In the genomic region with DNA sequence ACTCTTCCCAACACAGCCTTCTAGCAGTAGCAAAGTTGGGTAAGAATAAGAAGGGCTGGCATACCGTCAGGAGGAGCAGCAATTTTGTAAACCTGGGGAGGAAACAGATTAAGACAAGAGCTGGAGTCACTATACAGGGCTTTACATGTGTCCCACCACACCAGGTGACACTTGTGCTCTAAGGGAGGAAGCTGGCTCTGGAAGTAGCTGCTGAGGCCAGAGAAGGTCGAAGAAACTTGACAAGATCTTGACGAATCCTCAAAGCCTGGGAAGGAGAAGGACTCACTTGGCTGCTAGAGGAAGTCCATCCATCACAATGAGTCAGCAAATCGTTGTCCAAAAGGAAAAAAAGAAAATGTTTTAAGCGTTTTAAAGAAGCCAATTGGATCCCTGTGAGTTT, we compare ENCODE assay signal across 10 mouse cellular contexts. TPM values are rescaled to one million over a fixed set of nuclear protein-coding genes. Genes with fewer than 3 reads are reported as not detected.
A peak's percentile ranks its signal among the peaks of the same experiment; 100 is the strongest.
DNase-seq lines count a peak whose midpoint lies in the region; ATAC-seq and TF ChIP-seq lines count a peak whose summit lies in the region.
"Had no signal": no experiment of that assay in that cellular context is flagged by ENCODE, and none has a peak within 500 bp of the region (broad histone marks: within the 10 kb centered on the region; RNA-seq: fewer than 3 reads in every experiment).

No protein-coding gene starts in this region.

- DNase-seq in CH12.LX (ENCODE audit: extremely low read depth), result no peak
- DNase-seq in liver, postnatal 0 days, result no peak
- no peak for DNase-seq in MN1 (ENCODE audit: low spot score)
- no peak for DNase-seq in adipocyte (ENCODE audit: low spot score)
- DNase-seq: gastrocnemius, postnatal 10 days; kidney, adult 9 months; left cerebral cortex, postnatal 4 days had no signal

- dilution Hi-C loops in CH12.LX (cut with MboI; ENCODE audit: extremely low pct_ligation_motif_present, extremely low pct_unique_long_range_greater_than_20kb, low sequenced_read_pairs), result no loop called here

- no peak overlapping the region for H3K9ac ChIP-seq in hindbrain, embryonic 13.5 days
- no peak overlapping the region for H3K9ac ChIP-seq in hindbrain, embryonic 12.5 days
- H3K9ac ChIP-seq in CH12.LX (ENCODE audit: insufficient read depth, low read depth), result peak overlapping the region; percentile 82; the same call in 1 of the 2 replicates
- H3K9ac ChIP-seq in liver, postnatal 0 days (replicated peaks), result no peak overlapping the region

- TF ChIP-seq CTCF in CH12.LX (conservative IDR thresholded peaks at IDR 0.05 in 1 of 2, IDR thresholded peaks at IDR 0.05 in 1 of 2; ENCODE audit: low read depth in 2 of 2, low read length in 2 of 2), result no peak
- no peak for TF ChIP-seq CTCF in liver, postnatal 0 days (IDR thresholded peaks at IDR 0.05; ENCODE audit: low read depth)

- no peaks in the 10 kb centered on the region for H3K9me3 ChIP-seq in hindbrain, embryonic 13.5 days
- H3K9me3 ChIP-seq in hindbrain, embryonic 12.5 days (replicated peaks), result no peaks in the 10 kb centered on the region
- H3K9me3 ChIP-seq in CH12.LX (replicated peaks; ENCODE audit: low read length), result no peaks in the 10 kb centered on the region
- no peaks in the 10 kb centered on the region for H3K9me3 ChIP-seq in liver, postnatal 0 days (ENCODE audit: low read length)

- peaks cover 37% of the 10 kb centered on the region for H3K4me1 ChIP-seq in hindbrain, embryonic 13.5 days (replicated peaks)
- peaks cover 34% of the 10 kb centered on the region for H3K4me1 ChIP-seq in hindbrain, embryonic 12.5 days
- H3K4me1 ChIP-seq in CH12.LX (ENCODE audit: control insufficient read depth in 1 of 2, insufficient read depth in 2 of 2), result peaks cover 6 to 48% of the 10 kb centered on the region in 2 experiments; a peak in 3 of 4 replicates
- H3K4me1 ChIP-seq in brown adipose tissue, adult 24 weeks (ENCODE audit: control insufficient read depth, insufficient read depth, insufficient read length, low read length), result peaks cover 12% of the 10 kb centered on the region
- H3K4me1 ChIP-seq in liver, postnatal 0 days (ENCODE audit: insufficient read depth), result peaks cover 31% of the 10 kb centered on the region

- TF ChIP-seq POLR2A in CH12.LX (IDR thresholded peaks at IDR 0.05; ENCODE audit: low read depth, low read length), result no peak

- peaks cover 11% of the 10 kb centered on the region for H3K36me3 ChIP-seq in hindbrain, embryonic 13.5 days
- H3K36me3 ChIP-seq in hindbrain, embryonic 12.5 days, result peaks cover 8% of the 10 kb centered on the region
- peaks cover 9 to 24% of the 10 kb centered on the region in 2 experiments for H3K36me3 ChIP-seq in CH12.LX (replicated peaks in 1 of 2; ENCODE audit: control insufficient read depth in 1 of 2, insufficient read depth in 1 of 2, low read length in 1 of 2)
- H3K36me3 ChIP-seq in liver, postnatal 0 days (replicated peaks; ENCODE audit: insufficient read depth, low read length), result no peaks in the 10 kb centered on the region; the same call in none of the 2 replicates

- 86% methylated on average over 5 of the region's 5 CpGs for WGBS in hindbrain, embryonic 13.5 days
- WGBS in hindbrain, embryonic 12.5 days, result 86% methylated on average over 5 of the region's 5 CpGs
- WGBS in liver, postnatal 0 days (ENCODE audit: insufficient replicate concordance), result 35% methylated on average over 5 of the region's 5 CpGs

- no peak for ATAC-seq in hindbrain, embryonic 13.5 days (ENCODE audit: low FRiP score)
- no peak for ATAC-seq in hindbrain, embryonic 12.5 days (ENCODE audit: low FRiP score)
- ATAC-seq in liver, postnatal 0 days, result no peak

- peak overlapping the region; percentile 100; the same call in 1 of the 2 replicates for H3K4me2 ChIP-seq in hindbrain, embryonic 13.5 days
- H3K4me2 ChIP-seq in hindbrain, embryonic 12.5 days (replicated peaks), result no peak overlapping the region
- no peak overlapping the region for H3K4me2 ChIP-seq in CH12.LX (ENCODE audit: insufficient read depth, low read depth, poor library complexity, severe bottlenecking)
- peak overlapping the region; percentile 99; the same call in 1 of the 2 replicates for H3K4me2 ChIP-seq in liver, postnatal 0 days (ENCODE audit: low read depth, low read length)

- TF ChIP-seq RAD21 in CH12.LX (IDR thresholded peaks at IDR 0.05; ENCODE audit: low read depth, low read length), result no peak

- no peak for TF ChIP-seq EP300 in CH12.LX (IDR thresholded peaks at IDR 0.05; ENCODE audit: low read length)
- no peak for TF ChIP-seq EP300 in liver, postnatal 0 days (IDR thresholded peaks at IDR 0.05; ENCODE audit: low read depth)

- 0 out of 2 replicates have a peak overlapping the region, but pooled peaks have one; percentile 92 for H3K4me3 ChIP-seq in hindbrain, embryonic 13.5 days
- H3K4me3 ChIP-seq in hindbrain, embryonic 12.5 days, result no peak overlapping the region
- H3K4me3 ChIP-seq in CH12.LX (replicated peaks in 1 of 3; ENCODE audit: low read depth in 2 of 3, low read length in 2 of 3, poor library complexity in 1 of 3), result no peak overlapping the region
- H3K4me3 ChIP-seq in brown adipose tissue, adult 24 weeks (ENCODE audit: insufficient read depth, low read depth, low read length), result no peak overlapping the region
- H3K4me3 ChIP-seq in liver, postnatal 0 days (ENCODE audit: low read depth, low read length), result no peak overlapping the region

- in situ Hi-C loops in CH12.LX (cut with MboI; ENCODE audit: low pct_ligation_motif_present, low pct_unique_long_range_greater_than_20kb, low sequenced_read_pairs), result loop anchor here (10.0 kb wide), 1 partner anchor 148 kb away; no protein-coding TSS in a partner anchor

- H3K27ac ChIP-seq in hindbrain, embryonic 13.5 days, result no peak overlapping the region
- H3K27ac ChIP-seq in hindbrain, embryonic 12.5 days, result no peak overlapping the region
- no peak overlapping the region for H3K27ac ChIP-seq in CH12.LX (ENCODE audit: insufficient read depth, low read depth)
- H3K27ac ChIP-seq in brown adipose tissue, adult 24 weeks (replicated peaks; ENCODE audit: low read depth, low read length), result peak overlapping the region; percentile 24; the same call in 1 of the 2 replicates
- no peak overlapping the region for H3K27ac ChIP-seq in liver, postnatal 0 days (ENCODE audit: low read depth)

- no peaks in the 10 kb centered on the region for H3K27me3 ChIP-seq in hindbrain, embryonic 13.5 days
- H3K27me3 ChIP-seq in hindbrain, embryonic 12.5 days, result no peaks in the 10 kb centered on the region
- H3K27me3 ChIP-seq in CH12.LX (replicated peaks), result no peaks in the 10 kb centered on the region
- H3K27me3 ChIP-seq in liver, postnatal 0 days (ENCODE audit: insufficient read depth, low read length), result no peaks in the 10 kb centered on the region

- H3K79me2 ChIP-seq in CH12.LX (replicated peaks; ENCODE audit: control insufficient read depth, extremely low read depth, insufficient read depth, poor library complexity, severe bottlenecking), result peaks cover 12% of the 10 kb centered on the region; the same call in 1 of the 2 replicates

RNA-seq across cellular contexts. Expression of a gene that starts 1.6 kb away (rescaled TPM):
- 64.4 and 74.5 TPM in 2 replicates for polyA plus RNA-seq in hindbrain, embryonic 13.5 days (2015; fragmentation: Nextera tagmentation; extraction: Ambion mirVana)
- polyA plus RNA-seq in hindbrain, embryonic 12.5 days (2016; fragmentation: Nextera tagmentation; extraction: Ambion mirVana), result 62.2 and 65.5 TPM in 2 replicates
- total RNA-seq in CH12.LX (2012; rRNA removed) (22.0 and 27.5 TPM in 2 replicates), CH12.LX (2014; rRNA removed) (5.9 and 7.4 TPM in 2 replicates)
- 46.5 and 54.1 TPM in 2 replicates for polyA plus RNA-seq in CH12.LX (2012; ENCODE audit: insufficient read length, low read depth)
- 28.3 and 48.3 TPM in 2 replicates for polyA plus RNA-seq in brown adipose tissue, adult 24 weeks (2012; ENCODE audit: insufficient read depth, insufficient read length, missing spikeins)
- polyA plus RNA-seq in liver, postnatal 0 days (2015; fragmentation: Nextera tagmentation; extraction: Ambion mirVana), result 7.5 and 7.7 TPM in 2 replicates

RNA-seq across cellular contexts. Expression of a gene that starts 13.2 kb away (rescaled TPM):
- 0.78 and 0.84 TPM in 2 replicates for polyA plus RNA-seq in hindbrain, embryonic 13.5 days (2015; fragmentation: Nextera tagmentation; extraction: Ambion mirVana)
- 1.7 and 2.3 TPM in 2 replicates for polyA plus RNA-seq in hindbrain, embryonic 12.5 days (2016; fragmentation: Nextera tagmentation; extraction: Ambion mirVana)
- total RNA-seq in CH12.LX (2012; rRNA removed), result not detected in 2 replicates
- total RNA-seq in CH12.LX (2014; rRNA removed), result not detected in 2 replicates
- polyA plus RNA-seq in CH12.LX (2012; ENCODE audit: insufficient read length, low read depth), result not detected in 2 replicates
- not detected in 2 replicates for polyA plus RNA-seq in brown adipose tissue, adult 24 weeks (2012; ENCODE audit: insufficient read depth, insufficient read length, missing spikeins)
- 0.88 TPM in 2 replicates for polyA plus RNA-seq in liver, postnatal 0 days (2015; fragmentation: Nextera tagmentation; extraction: Ambion mirVana)

RNA-seq across cellular contexts. Expression of a gene that starts 24.6 kb away (rescaled TPM):
- polyA plus RNA-seq in hindbrain, embryonic 13.5 days (2015; fragmentation: Nextera tagmentation; extraction: Ambion mirVana), result 24.0 and 24.8 TPM in 2 replicates
- 20.5 and 22.4 TPM in 2 replicates for polyA plus RNA-seq in hindbrain, embryonic 12.5 days (2016; fragmentation: Nextera tagmentation; extraction: Ambion mirVana)
- 19.8 and 25.8 TPM in 2 replicates for total RNA-seq in CH12.LX (2012; rRNA removed)
- 20.9 and 21.5 TPM in 2 replicates for total RNA-seq in CH12.LX (2014; rRNA removed)
- polyA plus RNA-seq in CH12.LX (2012; ENCODE audit: insufficient read length, low read depth), result 15.2 and 20.8 TPM in 2 replicates
- polyA plus RNA-seq in brown adipose tissue, adult 24 weeks (2012; ENCODE audit: insufficient read depth, insufficient read length, missing spikeins), result 1.7 and 4.4 TPM in 2 replicates
- 3.5 and 4.5 TPM in 2 replicates for polyA plus RNA-seq in liver, postnatal 0 days (2015; fragmentation: Nextera tagmentation; extraction: Ambion mirVana)

RNA-seq across cellular contexts. Expression of a gene that starts 29.3 kb away (rescaled TPM):
- polyA plus RNA-seq in hindbrain, embryonic 13.5 days (2015; fragmentation: Nextera tagmentation; extraction: Ambion mirVana), result 485 and 492 TPM in 2 replicates
- polyA plus RNA-seq in hindbrain, embryonic 12.5 days (2016; fragmentation: Nextera tagmentation; extraction: Ambion mirVana), result 267 and 289 TPM in 2 replicates
- total RNA-seq in CH12.LX (2012; rRNA removed) (169 and 186 TPM in 2 replicates), CH12.LX (2014; rRNA removed) (165 and 176 TPM in 2 replicates)
- 189 and 202 TPM in 2 replicates for polyA plus RNA-seq in CH12.LX (2012; ENCODE audit: insufficient read length, low read depth)
- 145 and 164 TPM in 2 replicates for polyA plus RNA-seq in brown adipose tissue, adult 24 weeks (2012; ENCODE audit: insufficient read depth, insufficient read length, missing spikeins)
- 149 and 164 TPM in 2 replicates for polyA plus RNA-seq in liver, postnatal 0 days (2015; fragmentation: Nextera tagmentation; extraction: Ambion mirVana)

RNA-seq across cellular contexts. Expression of a gene that starts 33.1 kb away (rescaled TPM):
- polyA plus RNA-seq in hindbrain, embryonic 13.5 days (2015; fragmentation: Nextera tagmentation; extraction: Ambion mirVana), result 45.2 and 45.4 TPM in 2 replicates
- 43.9 and 44.3 TPM in 2 replicates for polyA plus RNA-seq in hindbrain, embryonic 12.5 days (2016; fragmentation: Nextera tagmentation; extraction: Ambion mirVana)
- 0.25 and 0.29 TPM in 2 replicates for total RNA-seq in CH12.LX (2012; rRNA removed)
- not detected in 2 replicates for total RNA-seq in CH12.LX (2014; rRNA removed)
- 0.14 and 0.22 TPM in 2 replicates for polyA plus RNA-seq in CH12.LX (2012; ENCODE audit: insufficient read length, low read depth)
- 1.3 and 1.5 TPM in 2 replicates for polyA plus RNA-seq in brown adipose tissue, adult 24 weeks (2012; ENCODE audit: insufficient read depth, insufficient read length, missing spikeins)
- 0.63 and 0.67 TPM in 2 replicates for polyA plus RNA-seq in liver, postnatal 0 days (2015; fragmentation: Nextera tagmentation; extraction: Ambion mirVana)

Comparison
In these comparisons a context has a peak if more than half of its experiments do, and no peak if none do; other contexts are left out.
1. H3K4me2 ChIP-seq: peak in hindbrain, embryonic 13.5 days (single experiment) and liver, postnatal 0 days (single experiment); none in hindbrain, embryonic 12.5 days (single experiment) and CH12.LX (single experiment).